Mouse (Mus musculus): ENCODE results near the gene Mtx1.
"Not testable (repeated sequence)": the region's sequence is repeated elsewhere in the genome, so short reads cannot be mapped to it uniquely, and the experiment has no call there.

The Mtx1 gene

GRCm38 (mm10) chr3:89181749-89182500, 45.0 kb downstream of the Mtx1 start:
- no peak for DNase-seq

GRCm38 (mm10) chr3:89179056-89179455, 47.8 kb downstream of the Mtx1 start:
- no peak for DNase-seq

GRCm38 (mm10) chr3:89178107-89178385, 48.8 kb downstream of the Mtx1 start:
- no peak for DNase-seq

- peak; percentile 96 for DNase-seq
Measured at GRCm38 (mm10) chr3:89177242-89178106, 49.4 kb downstream of the Mtx1 start, which contains the start of gene Scamp3. Scamp3 (plus strand) TSS chr3:89177473.

- no peak for DNase-seq
Measured at GRCm38 (mm10) chr3:89176421-89176820, 50.5 kb downstream of the Mtx1 start.

GRCm38 (mm10) chr3:89175544-89175943, 51.3 kb downstream of the Mtx1 start:
- DNase-seq: no peak

- DNase-seq: no peak
Measured at GRCm38 (mm10) chr3:89174844-89175243, 52.0 kb downstream of the Mtx1 start.

GRCm38 (mm10) chr3:89166945-89167344, 59.9 kb downstream of the Mtx1 start:
- DNase-seq: no peak

GRCm38 (mm10) chr3:89165268-89165870, 61.5 kb downstream of the Mtx1 start:
- DNase-seq: no peak

GRCm38 (mm10) chr3:89164506-89165267, 62.2 kb downstream of the Mtx1 start, which contains the start of gene Clk2:
Clk2 (plus strand) TSS chr3:89164795.
- DNase-seq: peak; percentile 95

- no peak for DNase-seq
Measured at GRCm38 (mm10) chr3:89163643-89164245, 63.1 kb downstream of the Mtx1 start.

GRCm38 (mm10) chr3:89163123-89163522, 63.8 kb downstream of the Mtx1 start:
- DNase-seq: no peak

GRCm38 (mm10) chr3:89161786-89162185, 65.1 kb downstream of the Mtx1 start:
- DNase-seq: no peak

- DNase-seq: not testable (repeated sequence)
Measured at GRCm38 (mm10) chr3:89161207-89161606, 65.7 kb downstream of the Mtx1 start.

- no peak for DNase-seq
Measured at GRCm38 (mm10) chr3:89159616-89160344, 67.1 kb downstream of the Mtx1 start, which contains the start of gene Hcn3. Hcn3 (minus strand) TSS chr3:89160196.

- no peak for DNase-seq
Measured at GRCm38 (mm10) chr3:89159211-89159610, 67.7 kb downstream of the Mtx1 start.

Data from layer of hippocampus, adult 9-11 months (tissue).